Comparison of ENCODE assay signal across 14 mouse cellular contexts in genomic region chr6:51677162-51677996, GRCm38 (mm10).
"Had no signal": no experiment of that assay in that cellular context is flagged by ENCODE, and none has a peak within 500 bp of the region (broad histone marks: within the 10 kb centered on the region; RNA-seq: fewer than 3 reads in every experiment).

No protein-coding gene starts in this region.

- H3K4me3 ChIP-seq: kidney, embryonic 15.5 days; liver, embryonic 12.5 days; megakaryocyte, embryonic 14.5 days; midbrain, embryonic 15.5 days; neural tube, embryonic 12.5 days had no signal

- ATAC-seq: liver, embryonic 12.5 days; midbrain, embryonic 15.5 days had no signal

- H3K9me3 ChIP-seq: kidney, embryonic 15.5 days; liver, embryonic 12.5 days; megakaryocyte, embryonic 14.5 days; midbrain, embryonic 15.5 days; neural tube, embryonic 12.5 days had no signal

- H3K36me3 ChIP-seq: kidney, embryonic 15.5 days; liver, embryonic 12.5 days; midbrain, embryonic 15.5 days; neural tube, embryonic 12.5 days had no signal

- DNase-seq: kidney, postnatal 14 days; layer of hippocampus, adult 9-11 months; left cerebral cortex, postnatal 4 days; lung, embryonic 14.5 days; lung, postnatal 14 days; thymus, adult 18-20 months; thymus, postnatal 14 days had no signal

- H3K4me1 ChIP-seq: liver, embryonic 12.5 days; megakaryocyte, embryonic 14.5 days had no signal

- H3K4me2 ChIP-seq: kidney, embryonic 15.5 days; liver, embryonic 12.5 days; lung, embryonic 14.5 days; midbrain, embryonic 11.5 days; midbrain, embryonic 15.5 days; neural tube, embryonic 12.5 days had no signal

- H3K27me3 ChIP-seq: liver, embryonic 12.5 days; midbrain, embryonic 15.5 days; neural tube, embryonic 12.5 days had no signal

- H3K27ac ChIP-seq: kidney, embryonic 15.5 days; liver, embryonic 12.5 days; macrophage; midbrain, embryonic 15.5 days; neural tube, embryonic 12.5 days had no signal

- H3K9ac ChIP-seq: kidney, embryonic 15.5 days; liver, embryonic 12.5 days; lung, embryonic 14.5 days; midbrain, embryonic 15.5 days; neural tube, embryonic 12.5 days had no signal
